Mouse (Mus musculus) bone marrow macrophage, adult 2 months (primary cell): ENCODE measurements around the gene Eipr1.

ENCODE experiments used
- CTCF ChIP-seq: IDR thresholded peaks from 2 replicates; pipeline ENCODE4 v1.5.1; 2012; ENCODE audit warnings: low read depth, mild to moderate bottlenecking, low read length, moderate library complexity
- POLR2A ChIP-seq: IDR thresholded peaks from 2 replicates; pipeline ENCODE4 v1.6.1; 2012; ENCODE audit warnings: mild to moderate bottlenecking, low read depth, low read length, borderline replicate concordance

GRCm38 (mm10) chr12:28834266-28834665 lies 82.7 kb downstream of the Eipr1 start:
- TF ChIP-seq POLR2A (no peak), CTCF (no peak)
